Mouse (Mus musculus) G1E (cell line): ENCODE measurements around the gene St14. TPM values are rescaled to one million over a fixed set of nuclear protein-coding genes. Genes with fewer than 3 reads are reported as not detected.

Experiments used
- ATAC-seq: 2 replicates; pipeline ENCODE4 v1.8.0; 2016; ENCODE audit warnings: mild to moderate bottlenecking; ENCODE audit not compliant: insufficient number of reproducible peaks, poor library complexity, low FRiP score, severe bottlenecking; ENCODE audit errors: extremely low read depth
- DNase-seq: peaks from one replicate; pipeline ENCODE4 v3.0.0; 2012; ENCODE audit warnings: low spot score
- H3K27me3 ChIP-seq: 2 replicates; pipeline ENCODE4 v1.6.1; 2012; ENCODE audit warnings: mild to moderate bottlenecking, low read length, inconsistent platforms; ENCODE audit not compliant: insufficient read depth
- H3K36me3 ChIP-seq: replicated peaks from 2 replicates; pipeline ENCODE3; 2012; ENCODE audit warnings: mild to moderate bottlenecking, inconsistent platforms
- H3K4me1 ChIP-seq: 2 replicates; pipeline ENCODE4 v1.6.1; 2012; ENCODE audit warnings: low read depth, low read length, inconsistent platforms, mixed read lengths; ENCODE audit not compliant: insufficient read depth
- H3K4me3 ChIP-seq: 2 replicates; pipeline ENCODE4 v1.5.1; 2012; ENCODE audit warnings: low read depth, mild to moderate bottlenecking, inconsistent platforms, low read length, moderate library complexity, mixed read lengths
- H3K9me3 ChIP-seq: replicated peaks from 2 replicates; pipeline ENCODE4 v1.6.1; 2012; ENCODE audit warnings: inconsistent platforms
- CTCF ChIP-seq: IDR thresholded peaks from 2 replicates; pipeline ENCODE4 v1.5.1; 2012; ENCODE audit warnings: low read depth, low read length, inconsistent platforms, mixed read lengths
- GATA1 ChIP-seq: IDR thresholded peaks from 2 replicates; pipeline ENCODE4 v1.6.1; 2012; ENCODE audit warnings: borderline replicate concordance, low read length, inconsistent platforms, mixed read lengths
- GATA2 ChIP-seq: IDR thresholded peaks from 2 replicates; pipeline ENCODE4 v1.6.1; 2012; ENCODE audit warnings: low read depth, low read length, inconsistent platforms, borderline replicate concordance
- POLR2AphosphoS5 ChIP-seq: IDR thresholded peaks from 2 replicates; pipeline ENCODE4 v1.6.1; 2012; ENCODE audit warnings: low read depth, low read length, inconsistent platforms; ENCODE audit not compliant: insufficient replicate concordance
- TAL1 ChIP-seq: conservative IDR thresholded peaks from 2 replicates; pipeline ENCODE4 v1.6.1; 2012; ENCODE audit warnings: low read depth, low read length, inconsistent platforms, mixed read lengths
- polyA plus RNA-seq: library from polyadenylated mRNA; stranded (reverse); fragments of >175 nt; gene quantifications from 2 replicates; pipeline ENCODE4 v1.2.3, GENCODE M21; 2012
- total RNA-seq, 2 experiments: library from RNA; stranded (forward) in 1 of 2; stranded (reverse) in 1 of 2; fragments of 200-1000 nt in 1 of 2; fragments of >200 nt in 1 of 2; fragmentation: Nextera tagmentation in 1 of 2; gene quantifications; 2 replicates each; pipeline ENCODE4 v1.2.3; 2014 to 2017

Gene St14
- total and polyA plus RNA-seq, 3 experiments, result 0.16 TPM; not detected in 2

- no peak; the same call in 1 of the 2 replicates for ATAC-seq
- Histone ChIP-seq H3K9me3 (no peaks in the 10 kb centered on the region), H3K36me3 (no peaks in the 10 kb centered on the region), H3K4me1 (0 out of 2 replicates have a peak, but pooled peaks cover 2% of the 10 kb centered on the region), H3K27me3 (peaks cover 35% of the 10 kb centered on the region), H3K4me3 (no peak overlapping the region)
- TF ChIP-seq POLR2AphosphoS5 (no peak), TAL1 (no peak), GATA2 (no peak), GATA1 (no peak), CTCF (no peak)
- no peak for DNase-seq
These were observed 12.9 kb downstream of the St14 start for GRCm38 (mm10) chr9:31118520-31119298.

- no peak for DNase-seq
- Histone ChIP-seq H3K27me3 (peaks cover 30% of the 10 kb centered on the region), H3K9me3 (no peaks in the 10 kb centered on the region), H3K36me3 (no peaks in the 10 kb centered on the region), H3K4me1 (0 out of 2 replicates have a peak, but pooled peaks cover 2% of the 10 kb centered on the region), H3K4me3 (no peak overlapping the region)
- ATAC-seq, result no peak
- TF ChIP-seq CTCF (no peak), GATA1 (no peak), TAL1 (no peak), GATA2 (no peak), POLR2AphosphoS5 (no peak)
These were observed 14.2 kb downstream of the St14 start for GRCm38 (mm10) chr9:31117488-31117887.

GRCm38 (mm10) chr9:31117088-31117487 lies 14.6 kb downstream of the St14 start:
- Histone ChIP-seq H3K9me3 (no peaks in the 10 kb centered on the region), H3K4me1 (0 out of 2 replicates have a peak, but pooled peaks cover 2% of the 10 kb centered on the region), H3K27me3 (peaks cover 26% of the 10 kb centered on the region), H3K4me3 (no peak overlapping the region), H3K36me3 (no peaks in the 10 kb centered on the region)
- DNase-seq (no peak), ATAC-seq (no peak)
- no peak for TF ChIP-seq GATA2
- TF ChIP-seq GATA1, result no peak
- no peak for TF ChIP-seq POLR2AphosphoS5
- TF ChIP-seq CTCF, result no peak
- no peak for TF ChIP-seq TAL1

GRCm38 (mm10) chr9:31115586-31115985 lies 16.1 kb downstream of the St14 start:
- H3K36me3 ChIP-seq, result no peaks in the 10 kb centered on the region
- TF ChIP-seq CTCF, result no peak
- TF ChIP-seq GATA1, result no peak
- TF ChIP-seq POLR2AphosphoS5, result no peak
- TF ChIP-seq GATA2, result no peak
- no peak for TF ChIP-seq TAL1
- no peak overlapping the region for H3K4me3 ChIP-seq
- no peaks in the 10 kb centered on the region for H3K4me1 ChIP-seq
- no peaks in the 10 kb centered on the region for H3K9me3 ChIP-seq
- H3K27me3 ChIP-seq, result peaks cover 22% of the 10 kb centered on the region
- ATAC-seq (no peak), DNase-seq (no peak)

GRCm38 (mm10) chr9:31108464-31108863 lies 23.2 kb downstream of the St14 start:
- ATAC-seq (no peak), DNase-seq (no peak)
- no peaks in the 10 kb centered on the region for H3K9me3 ChIP-seq
- H3K4me3 ChIP-seq, result no peak overlapping the region
- no peaks in the 10 kb centered on the region for H3K36me3 ChIP-seq
- H3K27me3 ChIP-seq, result peaks cover 25% of the 10 kb centered on the region
- TF ChIP-seq CTCF (no peak), GATA2 (no peak), GATA1 (no peak), POLR2AphosphoS5 (no peak), TAL1 (no peak)
- H3K4me1 ChIP-seq, result no peaks in the 10 kb centered on the region; the same call in 1 of the 2 replicates

- H3K27me3 ChIP-seq, result peaks cover 17% of the 10 kb centered on the region
- H3K9me3 ChIP-seq, result no peaks in the 10 kb centered on the region
- H3K4me3 ChIP-seq, result no peak overlapping the region
- H3K36me3 ChIP-seq, result no peaks in the 10 kb centered on the region
- no peak for TF ChIP-seq GATA2
- no peak for TF ChIP-seq TAL1
- no peak for TF ChIP-seq GATA1
- no peak for TF ChIP-seq CTCF
- TF ChIP-seq POLR2AphosphoS5, result no peak
- ATAC-seq, result no peak
- DNase-seq, result no peak
- no peaks in the 10 kb centered on the region for H3K4me1 ChIP-seq
These were observed 33.5 kb downstream of the St14 start for GRCm38 (mm10) chr9:31098118-31098517.
